Mouse (Mus musculus): ENCODE measurements at regions not wholly inside any gene's neighbourhood (a gene's known extent, or its start where the extent isn't known, plus 50 kb on each side); places are given as distances from the start of the nearest gene placed in this dataset.

DNA sequence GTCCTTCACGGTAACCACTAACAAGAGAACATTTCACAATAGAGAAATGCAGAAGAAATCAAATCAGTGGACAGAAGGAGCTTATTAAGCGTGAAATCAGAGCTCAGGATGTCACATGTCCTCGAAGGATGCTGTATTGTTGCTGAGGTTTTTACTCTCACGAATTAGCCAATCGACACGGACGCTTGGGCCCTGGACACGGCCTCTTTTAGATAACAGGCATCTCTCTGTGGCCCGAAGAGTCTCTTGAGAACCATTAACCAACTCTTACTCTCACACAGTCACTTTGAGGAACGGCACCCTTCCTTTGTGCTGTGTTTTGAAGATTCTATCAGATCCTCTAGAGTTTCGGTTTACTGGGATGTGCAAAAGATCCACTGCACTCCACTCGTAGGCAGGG, 128.2 kb downstream of the Tsen15 start:
- TF ChIP-seq POLR2A (IDR thresholded peaks at IDR 0.05; ENCODE audit: insufficient read length, low read depth): no peak
- TF ChIP-seq REST (IDR thresholded peaks at IDR 0.05; ENCODE audit: insufficient read depth, insufficient read length): no peak
- TF ChIP-seq MYOD1 (IDR thresholded peaks at IDR 0.05; ENCODE audit: control insufficient read depth in 1 of 3, insufficient read length in 2 of 3, low read depth in 2 of 3): no peak
- no peak for TF ChIP-seq USF1 (IDR thresholded peaks at IDR 0.05; ENCODE audit: low read depth)
- no peak for TF ChIP-seq CEBPB (IDR thresholded peaks at IDR 0.05; ENCODE audit: insufficient read depth, poor library complexity, severe bottlenecking)
- no peak for TF ChIP-seq POLR2AphosphoS2 (IDR thresholded peaks at IDR 0.05; ENCODE audit: insufficient read length, low read depth)
- no peak for TF ChIP-seq E2F4 (IDR thresholded peaks at IDR 0.05; ENCODE audit: insufficient read depth)
- TF ChIP-seq MAX (IDR thresholded peaks at IDR 0.05; ENCODE audit: low read depth): no peak
- no peak for TF ChIP-seq TCF12 (IDR thresholded peaks at IDR 0.05; ENCODE audit: insufficient read depth, poor library complexity, severe bottlenecking)
- no peak for TF ChIP-seq TCF3 (IDR thresholded peaks at IDR 0.05; ENCODE audit: insufficient read length, low read depth)
- TF ChIP-seq MYOG (IDR thresholded peaks at IDR 0.05; ENCODE audit: control insufficient read depth in 1 of 3, insufficient read depth in 1 of 3, insufficient read length in 2 of 3, low read depth in 2 of 3): no peak
- TF ChIP-seq SRF (IDR thresholded peaks at IDR 0.05; ENCODE audit: control insufficient read depth, insufficient read length, low read depth): no peak
